Mouse (Mus musculus): ENCODE measurements around the gene Slc9a1. TPM values are rescaled to one million over a fixed set of nuclear protein-coding genes. Genes with fewer than 3 reads are reported as not detected.

Slc9a1 gene
- polyA plus RNA-seq, 1 experiment from 2014 or later, result 8.3 TPM

- no peak for ATAC-seq (ENCODE audit: borderline replicate concordance, extremely low read depth, low FRiP score, low TSS enrichment)
These were observed 56.6 kb downstream of the Slc9a1 start for GRCm38 (mm10) chr4:133426141-133426540.

GRCm38 (mm10) chr4:133431508-133431907 lies 62.0 kb downstream of the Slc9a1 start:
- Histone ChIP-seq H3K4me2 (no peak overlapping the region), H3K36me3 (no peaks in the 10 kb centered on the region), H3K9ac (no peak overlapping the region), H3K27me3 (no peaks in the 10 kb centered on the region), H3K27ac (no peak overlapping the region), H3K4me1 (no peaks in the 10 kb centered on the region), H3K4me3 (no peak overlapping the region), H3K9me3 (no peaks in the 10 kb centered on the region)
- ATAC-seq (ENCODE audit: borderline replicate concordance, extremely low read depth, low FRiP score, low TSS enrichment), result no peak
- 84% methylated on average over 6 of the region's 6 CpGs for WGBS

More at GRCm38 (mm10) chr4:133426141-133426540, 56.6 kb downstream of the Slc9a1 start:
- no peak overlapping the region for H3K27ac ChIP-seq
- H3K9me3 ChIP-seq, result no peaks in the 10 kb centered on the region
- no peaks in the 10 kb centered on the region for H3K4me1 ChIP-seq
- no peak overlapping the region for H3K4me2 ChIP-seq
- H3K9ac ChIP-seq, result no peak overlapping the region
- peaks cover 4% of the 10 kb centered on the region for H3K36me3 ChIP-seq
- H3K27me3 ChIP-seq, result no peaks in the 10 kb centered on the region
- WGBS, result 53% methylated on average over 5 of the region's 5 CpGs
- H3K4me3 ChIP-seq, result no peak overlapping the region

GRCm38 (mm10) chr4:133432560-133433171 lies 63.2 kb downstream of the Slc9a1 start:
- Histone ChIP-seq H3K9ac (no peak overlapping the region), H3K4me3 (no peak overlapping the region), H3K27me3 (no peaks in the 10 kb centered on the region), H3K9me3 (no peaks in the 10 kb centered on the region), H3K4me2 (peak overlapping the region; percentile 25; the same call in 1 of the 2 replicates), H3K36me3 (no peaks in the 10 kb centered on the region), H3K27ac (no peak overlapping the region), H3K4me1 (no peaks in the 10 kb centered on the region)
- 17% methylated on average over 17 of the region's 17 CpGs for WGBS
- ATAC-seq (ENCODE audit: borderline replicate concordance, extremely low read depth, low FRiP score, low TSS enrichment), result no peak

- Histone ChIP-seq H3K27ac (no peak overlapping the region), H3K27me3 (no peaks in the 10 kb centered on the region), H3K9me3 (no peaks in the 10 kb centered on the region), H3K4me1 (peaks cover 14% of the 10 kb centered on the region), H3K4me3 (no peak overlapping the region), H3K36me3 (no peaks in the 10 kb centered on the region), H3K4me2 (no peak overlapping the region), H3K9ac (no peak overlapping the region)
- 87% methylated on average over 11 of the region's 11 CpGs for WGBS
- ATAC-seq (ENCODE audit: borderline replicate concordance, extremely low read depth, low FRiP score, low TSS enrichment), result no peak
These were observed 66.4 kb downstream of the Slc9a1 start for GRCm38 (mm10) chr4:133435921-133436320.

- Histone ChIP-seq H3K4me1 (peaks cover 14% of the 10 kb centered on the region), H3K36me3 (no peaks in the 10 kb centered on the region), H3K9ac (no peak overlapping the region), H3K4me3 (no peak overlapping the region), H3K9me3 (no peaks in the 10 kb centered on the region), H3K27ac (no peak overlapping the region), H3K27me3 (no peaks in the 10 kb centered on the region), H3K4me2 (peak overlapping the region; percentile 43)
- ATAC-seq (ENCODE audit: borderline replicate concordance, extremely low read depth, low FRiP score, low TSS enrichment), result no peak
- WGBS, result 7% methylated on average over 17 of the region's 17 CpGs
These were observed 70.2 kb downstream of the Slc9a1 start for GRCm38 (mm10) chr4:133439460-133440376.

GRCm38 (mm10) chr4:133440377-133440795 lies 70.9 kb downstream of the Slc9a1 start:
- H3K4me1 ChIP-seq, result peaks cover 14% of the 10 kb centered on the region
- peak overlapping the region; percentile 43 for H3K4me2 ChIP-seq
- H3K4me3 ChIP-seq, result no peak overlapping the region
- ATAC-seq (ENCODE audit: borderline replicate concordance, extremely low read depth, low FRiP score, low TSS enrichment), result no peak
- 7% methylated on average over 6 of the region's 6 CpGs for WGBS
- no peak overlapping the region for H3K9ac ChIP-seq
- no peaks in the 10 kb centered on the region for H3K36me3 ChIP-seq
- no peaks in the 10 kb centered on the region for H3K27me3 ChIP-seq
- H3K27ac ChIP-seq, result no peak overlapping the region
- H3K9me3 ChIP-seq, result no peaks in the 10 kb centered on the region

GRCm38 (mm10) chr4:133442194-133442593 lies 72.7 kb downstream of the Slc9a1 start:
- no peaks in the 10 kb centered on the region for H3K36me3 ChIP-seq
- H3K9ac ChIP-seq, result no peak overlapping the region
- no peak overlapping the region for H3K27ac ChIP-seq
- WGBS, result 44% methylated on average over 3 of the region's 3 CpGs
- ATAC-seq (ENCODE audit: borderline replicate concordance, extremely low read depth, low FRiP score, low TSS enrichment), result no peak
- no peak overlapping the region for H3K4me3 ChIP-seq
- H3K4me2 ChIP-seq, result no peak overlapping the region
- H3K27me3 ChIP-seq, result no peaks in the 10 kb centered on the region
- H3K9me3 ChIP-seq, result no peaks in the 10 kb centered on the region
- peaks cover 14% of the 10 kb centered on the region for H3K4me1 ChIP-seq

GRCm38 (mm10) chr4:133443085-133443484 lies 73.6 kb downstream of the Slc9a1 start:
- Histone ChIP-seq H3K4me1 (peaks cover 14% of the 10 kb centered on the region), H3K4me2 (no peak overlapping the region), H3K9ac (no peak overlapping the region), H3K36me3 (no peaks in the 10 kb centered on the region), H3K27me3 (no peaks in the 10 kb centered on the region), H3K9me3 (no peaks in the 10 kb centered on the region), H3K27ac (peak overlapping the region; percentile 24; the same call in 1 of the 2 replicates), H3K4me3 (no peak overlapping the region)
- no peak for ATAC-seq (ENCODE audit: borderline replicate concordance, extremely low read depth, low FRiP score, low TSS enrichment)
- 60% methylated on average over 5 of the region's 5 CpGs for WGBS

GRCm38 (mm10) chr4:133445727-133446126 lies 76.2 kb downstream of the Slc9a1 start:
- no peaks in the 10 kb centered on the region for H3K36me3 ChIP-seq
- no peaks in the 10 kb centered on the region for H3K9me3 ChIP-seq
- no peak overlapping the region for H3K4me2 ChIP-seq
- peaks cover 8% of the 10 kb centered on the region for H3K4me1 ChIP-seq
- no peak overlapping the region for H3K4me3 ChIP-seq
- no peak overlapping the region for H3K9ac ChIP-seq
- WGBS, result 85% methylated on average over 5 of the region's 5 CpGs
- no peak overlapping the region for H3K27ac ChIP-seq
- no peak for ATAC-seq (ENCODE audit: borderline replicate concordance, extremely low read depth, low FRiP score, low TSS enrichment)
- no peaks in the 10 kb centered on the region for H3K27me3 ChIP-seq

GRCm38 (mm10) chr4:133447366-133447765 lies 77.9 kb downstream of the Slc9a1 start:
- ATAC-seq (ENCODE audit: borderline replicate concordance, extremely low read depth, low FRiP score, low TSS enrichment), result no peak
- Histone ChIP-seq H3K4me3 (no peak overlapping the region), H3K27me3 (no peaks in the 10 kb centered on the region), H3K27ac (no peak overlapping the region), H3K9me3 (no peaks in the 10 kb centered on the region), H3K36me3 (no peaks in the 10 kb centered on the region), H3K4me2 (no peak overlapping the region), H3K4me1 (peaks cover 11% of the 10 kb centered on the region), H3K9ac (no peak overlapping the region)
- WGBS, result 49% methylated on average over 5 of the region's 5 CpGs

- Histone ChIP-seq H3K27ac (no peak overlapping the region), H3K9me3 (no peaks in the 10 kb centered on the region), H3K36me3 (no peaks in the 10 kb centered on the region), H3K27me3 (no peaks in the 10 kb centered on the region), H3K4me2 (no peak overlapping the region), H3K4me1 (peaks cover 11% of the 10 kb centered on the region), H3K4me3 (no peak overlapping the region), H3K9ac (no peak overlapping the region)
- no peak for ATAC-seq (ENCODE audit: borderline replicate concordance, extremely low read depth, low FRiP score, low TSS enrichment)
- 79% methylated on average over 11 of the region's 11 CpGs for WGBS
These were observed 78.5 kb downstream of the Slc9a1 start for GRCm38 (mm10) chr4:133447967-133448366.

Measured in lung, embryonic 15.5 days (tissue).